Comparison of ENCODE assay signal across 8 mouse cellular contexts in genomic region chr5:66676457-66677117, GRCm38 (mm10). TPM values are rescaled to one million over a fixed set of nuclear protein-coding genes. Genes with fewer than 3 reads are reported as not detected.
A peak's percentile ranks its signal among the peaks of the same experiment; 100 is the strongest.
DNase-seq lines count a peak whose midpoint lies in the region; ATAC-seq lines count a peak whose summit lies in the region.

No protein-coding gene starts in this region.

- peak overlapping the region; percentile 53 for H3K4me3 ChIP-seq in intestine, embryonic 16.5 days (ENCODE audit: low read length)
- peak overlapping the region; percentile 59 for H3K4me3 ChIP-seq in limb, embryonic 11.5 days (ENCODE audit: low read depth, low read length)
- H3K4me3 ChIP-seq in midbrain, embryonic 14.5 days (replicated peaks; ENCODE audit: low read depth, low read length): peak overlapping the region; percentile 87

- ATAC-seq in intestine, embryonic 16.5 days: peak; percentile 86
- peak; percentile 69; the same call in 1 of the 2 replicates for ATAC-seq in limb, embryonic 11.5 days (ENCODE audit: insufficient number of reproducible peaks, low FRiP score, low TSS enrichment, low read depth)
- ATAC-seq in midbrain, embryonic 14.5 days (ENCODE audit: low FRiP score, low TSS enrichment): peak; percentile 84

- no peaks in the 10 kb centered on the region for H3K9me3 ChIP-seq in intestine, embryonic 16.5 days (ENCODE audit: control insufficient read depth, low read length)
- no peaks in the 10 kb centered on the region for H3K9me3 ChIP-seq in limb, embryonic 11.5 days (ENCODE audit: control insufficient read depth, low read length)
- H3K9me3 ChIP-seq in midbrain, embryonic 14.5 days (ENCODE audit: control insufficient read depth, low read length): no peaks in the 10 kb centered on the region

- peak overlapping the region; percentile 52 for H3K9ac ChIP-seq in intestine, embryonic 16.5 days (ENCODE audit: low read depth, low read length)
- H3K9ac ChIP-seq in limb, embryonic 11.5 days (ENCODE audit: low read length): peak overlapping the region; percentile 47; the same call in 1 of the 2 replicates
- peak overlapping the region; percentile 95 for H3K9ac ChIP-seq in midbrain, embryonic 14.5 days (replicated peaks; ENCODE audit: low read length)

- no peaks in the 10 kb centered on the region; the same call in 1 of the 2 replicates for H3K4me1 ChIP-seq in intestine, embryonic 16.5 days (ENCODE audit: control insufficient read depth, insufficient read depth, low read length)
- no peaks in the 10 kb centered on the region for H3K4me1 ChIP-seq in limb, embryonic 11.5 days (ENCODE audit: control insufficient read depth, insufficient read depth, low read length)
- H3K4me1 ChIP-seq in midbrain, embryonic 14.5 days (ENCODE audit: control insufficient read depth, insufficient read depth, low read length): peaks cover 28% of the 10 kb centered on the region

- under 1% methylated on average over 51 of the region's 51 CpGs for WGBS in intestine, embryonic 16.5 days
- WGBS in limb, embryonic 11.5 days: under 1% methylated on average over 51 of the region's 51 CpGs
- WGBS in midbrain, embryonic 14.5 days: under 1% methylated on average over 51 of the region's 51 CpGs

- peak overlapping the region; percentile 94 for H3K4me2 ChIP-seq in intestine, embryonic 16.5 days (ENCODE audit: low read depth, low read length)
- H3K4me2 ChIP-seq in limb, embryonic 11.5 days (ENCODE audit: low read depth, severe bottlenecking): peak overlapping the region; percentile 100
- H3K4me2 ChIP-seq in midbrain, embryonic 14.5 days (ENCODE audit: low read length): peak overlapping the region; percentile 81

- DNase-seq in gastrocnemius, postnatal 10 days: peak; percentile 35
- no peak for DNase-seq in gastrocnemius, adult 18-20 months (ENCODE audit: low spot score)
- DNase-seq in cerebellum, adult 9-10 months: peak; percentile 71
- DNase-seq in frontal cortex, postnatal 36 days (ENCODE audit: low spot score in 2 of 2): peak; percentile 70 to 80
- DNase-seq in limb, embryonic 11.5 days (ENCODE audit: low spot score): peak; percentile 61
- DNase-seq in midbrain, embryonic 14.5 days: peak; percentile 86
- DNase-seq in thymus, postnatal 14 days: peak; percentile 28

- no peak overlapping the region for H3K27ac ChIP-seq in intestine, embryonic 16.5 days (ENCODE audit: low read length)
- no peak overlapping the region for H3K27ac ChIP-seq in limb, embryonic 11.5 days (replicated peaks; ENCODE audit: low read depth, low read length)
- H3K27ac ChIP-seq in midbrain, embryonic 14.5 days (replicated peaks; ENCODE audit: low read depth, low read length): peak overlapping the region; percentile 83

- H3K27me3 ChIP-seq in intestine, embryonic 16.5 days (replicated peaks; ENCODE audit: control insufficient read depth, insufficient read depth, low read length): peaks cover 21% of the 10 kb centered on the region
- peaks cover 6% of the 10 kb centered on the region; the same call in 1 of the 2 replicates for H3K27me3 ChIP-seq in limb, embryonic 11.5 days (ENCODE audit: control insufficient read depth, insufficient read depth, low read length)
- H3K27me3 ChIP-seq in midbrain, embryonic 14.5 days (ENCODE audit: control insufficient read depth, insufficient read depth, low read length): no peaks in the 10 kb centered on the region

- H3K36me3 ChIP-seq in intestine, embryonic 16.5 days (ENCODE audit: control insufficient read depth, insufficient read depth, low read length): no peaks in the 10 kb centered on the region
- H3K36me3 ChIP-seq in limb, embryonic 11.5 days (ENCODE audit: control insufficient read depth, insufficient read depth, low read length): no peaks in the 10 kb centered on the region
- H3K36me3 ChIP-seq in midbrain, embryonic 14.5 days (ENCODE audit: control insufficient read depth, insufficient read depth, low read length): peaks cover 20% of the 10 kb centered on the region

RNA-seq across cellular contexts. Expression of gene Uchl1, which starts 0.7 kb away (rescaled TPM):
- 10 to 100 TPM; 15.0 to 18.4 TPM for total RNA-seq in gastrocnemius, postnatal 10 days (2021)
- 1 to 10 TPM; 2.4 to 8.8 TPM for total RNA-seq in gastrocnemius, adult 18-20 months (2021)
- 75.0 and 89.7 TPM in 2 replicates for polyA plus RNA-seq in intestine, embryonic 16.5 days (2015; fragmentation: Nextera tagmentation; extraction: Ambion mirVana)
- 42.6 and 57.8 TPM in 2 replicates for polyA plus RNA-seq in limb, embryonic 11.5 days (2014; fragmentation: Nextera tagmentation; extraction: Ambion mirVana)
- 1,445 and 1,876 TPM in 2 replicates for polyA plus RNA-seq in midbrain, embryonic 14.5 days (2014; fragmentation: Nextera tagmentation; extraction: Ambion mirVana)

RNA-seq across cellular contexts. Expression of gene Apbb2, which starts 58.0 kb away (rescaled TPM):
- 10 to 100 TPM; 55.1 to 56.2 TPM for total RNA-seq in gastrocnemius, postnatal 10 days (2021)
- total RNA-seq in gastrocnemius, adult 18-20 months (2021): 10 to 100 TPM; 37.4 to 40.4 TPM
- 31.2 and 32.8 TPM in 2 replicates for polyA plus RNA-seq in intestine, embryonic 16.5 days (2015; fragmentation: Nextera tagmentation; extraction: Ambion mirVana)
- polyA plus RNA-seq in limb, embryonic 11.5 days (2014; fragmentation: Nextera tagmentation; extraction: Ambion mirVana): 37.9 and 38.5 TPM in 2 replicates
- polyA plus RNA-seq in midbrain, embryonic 14.5 days (2014; fragmentation: Nextera tagmentation; extraction: Ambion mirVana): 99.9 and 116 TPM in 2 replicates

Comparison
In these comparisons a context has a peak if more than half of its experiments do, and no peak if none do; other contexts are left out.
1. RNA of gene Uchl1, which starts 0.7 kb away (polyA plus RNA-seq): 1,445 to 1,876 TPM in midbrain, embryonic 14.5 days; 75.0 to 89.7 TPM in intestine, embryonic 16.5 days and 42.6 to 57.8 TPM in limb, embryonic 11.5 days; every median in the first group is over 10 times any median in the second.
2. Peak in every context shown above with its lines, with median percentiles within 50 percentile points of each other: ATAC-seq, H3K4me2 ChIP-seq, H3K4me3 ChIP-seq and H3K9ac ChIP-seq.